Mouse (Mus musculus): ENCODE results near the gene Glb1l. TPM values are rescaled to one million over a fixed set of nuclear protein-coding genes. Genes with fewer than 3 reads are reported as not detected.
"Not testable (repeated sequence)": the region's sequence is repeated elsewhere in the genome, so short reads cannot be mapped to it uniquely, and the experiment has no call there.

Gene Glb1l
- total RNA-seq, 1 experiment from 2014 or later, result 9.2 TPM

DNA sequence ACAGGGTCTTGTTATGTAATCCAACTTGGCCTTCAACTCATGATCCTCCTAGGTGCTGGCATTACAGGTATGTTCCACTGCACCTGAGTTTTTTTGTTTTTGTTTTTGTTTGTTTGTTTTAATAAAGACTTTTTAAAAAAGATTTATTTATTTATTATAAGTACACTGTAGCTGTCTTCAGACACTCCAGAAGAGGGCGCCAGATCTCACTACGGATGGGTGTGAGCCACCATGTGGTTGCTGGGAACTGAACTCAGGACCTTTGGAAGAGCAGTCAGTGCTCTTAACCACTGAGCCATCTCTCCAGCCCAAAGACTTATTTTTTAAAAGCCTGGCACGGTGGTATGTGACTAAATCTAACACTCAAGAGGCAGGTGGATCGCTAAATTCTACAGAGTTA, 21.9 kb upstream of the Glb1l start:
- not testable (repeated sequence) for ATAC-seq (replicated peaks; ENCODE audit: insufficient number of reproducible peaks, low FRiP score, low TSS enrichment, poor library complexity, severe bottlenecking)

DNA sequence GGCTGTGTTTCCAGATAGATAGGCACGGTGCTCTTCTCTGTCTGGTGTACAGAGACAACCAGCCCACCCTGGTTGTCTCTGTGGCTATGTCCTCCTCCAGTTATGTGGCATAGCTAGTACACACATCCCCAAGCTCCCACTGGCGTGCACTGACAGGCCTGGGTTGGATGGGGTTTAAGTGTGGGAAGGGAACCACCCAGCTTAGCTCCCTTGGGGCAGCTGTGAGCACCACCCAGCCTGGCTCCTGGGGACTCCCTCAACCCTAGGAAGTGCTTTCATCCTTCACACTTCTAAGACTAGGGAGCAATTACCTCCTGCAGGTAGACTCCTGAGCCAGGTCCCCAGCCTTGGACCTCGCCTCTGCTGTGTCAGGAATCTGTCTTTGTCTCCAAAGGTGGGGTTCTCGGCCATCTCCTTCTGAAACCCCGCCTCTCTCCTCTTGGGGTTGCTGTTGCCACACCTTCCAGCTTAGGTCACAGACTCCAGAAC, 21.1 kb upstream of the Glb1l start, which contains the start of gene A630095N17Rik:
Gene A630095N17Rik (minus strand): TSS at position 439 of the 489 bp plus-strand sequence.
- no peak for ATAC-seq (replicated peaks; ENCODE audit: insufficient number of reproducible peaks, low FRiP score, low TSS enrichment, poor library complexity, severe bottlenecking)

DNA sequence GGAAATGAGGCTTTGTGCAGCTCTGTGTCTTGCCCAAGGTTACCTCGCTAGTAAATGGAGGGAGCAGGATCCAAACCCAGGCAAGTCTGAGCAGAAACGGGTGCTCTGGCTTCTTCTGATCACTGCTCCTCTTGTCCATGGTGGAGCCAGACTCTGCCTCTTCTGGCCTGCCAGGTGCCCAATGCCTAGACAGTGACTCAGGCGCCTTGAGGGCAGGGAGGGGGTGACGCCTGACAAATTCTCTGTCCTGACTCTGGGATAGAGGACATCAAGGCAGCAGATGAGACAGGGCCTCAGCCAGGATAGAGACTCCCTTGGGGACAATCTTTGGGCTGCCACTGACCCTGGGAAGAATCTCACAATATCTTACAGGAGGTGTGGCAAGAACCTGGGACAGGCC, 20.6 kb upstream of the Glb1l start:
- no peak for ATAC-seq (replicated peaks; ENCODE audit: insufficient number of reproducible peaks, low FRiP score, low TSS enrichment, poor library complexity, severe bottlenecking)

DNA sequence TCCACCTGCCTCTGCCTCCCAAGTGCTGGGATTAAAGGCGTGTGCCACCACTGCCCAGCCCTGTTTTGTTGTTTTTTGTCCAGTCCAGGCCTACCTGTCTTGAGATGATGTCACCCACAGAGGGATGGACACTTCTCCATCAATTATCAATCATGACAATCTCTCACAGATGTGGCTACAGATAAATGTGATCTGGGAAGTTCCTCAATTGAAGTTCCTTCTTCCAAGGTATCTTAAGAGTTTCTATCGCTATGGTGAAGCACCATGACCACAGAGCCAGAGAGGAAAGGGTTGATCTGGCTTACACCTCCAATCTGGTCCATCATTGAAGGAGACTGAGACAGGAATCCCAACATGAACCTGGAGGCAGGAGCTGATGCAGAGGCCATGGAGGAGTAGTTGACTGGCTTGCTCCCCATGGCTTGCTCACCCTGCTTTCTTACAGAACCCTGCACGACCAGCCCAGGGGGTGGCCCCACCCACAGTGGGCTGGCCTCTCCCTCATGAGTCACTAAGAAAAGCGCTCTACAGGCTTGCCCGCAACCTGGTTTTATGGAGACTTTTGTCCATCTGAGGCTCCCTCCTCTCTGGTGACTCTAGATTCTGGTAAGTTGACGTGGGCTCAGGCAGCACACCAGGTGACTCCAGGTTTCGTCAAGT, 19.9 kb upstream of the Glb1l start:
- 0 out of 2 replicates have a peak, but pooled peaks have one; percentile 7 for ATAC-seq (replicated peaks; ENCODE audit: insufficient number of reproducible peaks, low FRiP score, low TSS enrichment, poor library complexity, severe bottlenecking)

DNA sequence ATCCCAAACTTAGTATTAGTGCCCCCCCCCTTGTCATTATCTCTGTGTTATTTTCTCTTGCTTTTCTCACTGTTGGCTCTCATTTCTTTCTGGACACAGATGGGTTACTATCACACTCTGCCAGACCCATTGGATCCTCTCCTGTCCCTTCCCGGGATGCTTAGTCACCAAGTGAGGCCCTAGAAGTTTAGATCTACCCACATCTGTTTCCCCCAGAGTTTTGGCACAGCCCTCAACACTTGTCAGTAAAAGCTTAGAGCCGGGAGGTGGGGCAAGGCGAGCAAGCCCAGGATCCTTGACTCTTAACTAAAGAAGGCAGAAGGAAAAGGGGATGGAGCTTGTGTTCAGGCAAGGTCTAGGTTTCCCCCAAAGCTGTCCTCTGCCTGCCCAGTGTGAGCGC, 18.5 kb upstream of the Glb1l start:
- ATAC-seq (replicated peaks; ENCODE audit: insufficient number of reproducible peaks, low FRiP score, low TSS enrichment, poor library complexity, severe bottlenecking), result no peak

DNA sequence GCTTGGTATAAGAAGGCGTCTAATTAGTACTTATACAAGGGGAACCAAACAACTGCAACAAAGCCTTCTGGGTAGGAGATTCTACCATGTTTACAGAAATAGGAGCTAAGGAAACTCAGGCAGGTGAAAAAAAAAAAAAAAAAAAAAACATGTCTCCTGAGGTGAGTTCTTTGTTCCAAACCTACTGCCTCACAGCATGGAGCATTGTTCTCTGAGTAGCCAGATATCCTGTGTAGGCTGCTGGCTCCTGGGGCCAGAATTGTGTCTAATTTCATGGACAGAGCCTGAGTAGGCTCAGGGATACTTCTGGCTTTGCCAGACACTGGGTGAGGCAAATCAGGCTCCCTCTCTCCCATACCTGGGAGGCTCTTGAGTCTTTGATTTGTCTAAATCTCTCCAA, 17.0 kb upstream of the Glb1l start:
- ATAC-seq (replicated peaks; ENCODE audit: insufficient number of reproducible peaks, low FRiP score, low TSS enrichment, poor library complexity, severe bottlenecking), result no peak

DNA sequence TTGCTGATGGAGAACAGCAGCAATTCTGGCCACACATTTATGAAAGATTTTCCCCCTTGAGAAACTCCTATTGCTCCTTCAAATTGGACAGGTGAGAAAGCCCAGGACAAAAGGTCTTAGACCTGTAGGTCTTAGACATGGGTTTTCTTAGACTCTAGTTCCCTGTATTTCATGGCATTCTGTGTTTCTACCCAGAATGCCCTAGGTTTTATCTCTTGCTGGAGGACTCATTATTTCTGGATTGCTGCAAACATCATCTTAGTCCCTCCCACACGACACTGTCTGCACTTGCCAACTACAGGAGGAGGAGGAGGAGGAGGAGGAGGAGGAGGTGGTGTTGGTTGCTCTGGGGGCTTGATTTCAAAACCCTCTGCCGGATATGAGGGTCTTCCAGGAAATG, 15.5 kb upstream of the Glb1l start:
- ATAC-seq (replicated peaks; ENCODE audit: insufficient number of reproducible peaks, low FRiP score, low TSS enrichment, poor library complexity, severe bottlenecking), result no peak

DNA sequence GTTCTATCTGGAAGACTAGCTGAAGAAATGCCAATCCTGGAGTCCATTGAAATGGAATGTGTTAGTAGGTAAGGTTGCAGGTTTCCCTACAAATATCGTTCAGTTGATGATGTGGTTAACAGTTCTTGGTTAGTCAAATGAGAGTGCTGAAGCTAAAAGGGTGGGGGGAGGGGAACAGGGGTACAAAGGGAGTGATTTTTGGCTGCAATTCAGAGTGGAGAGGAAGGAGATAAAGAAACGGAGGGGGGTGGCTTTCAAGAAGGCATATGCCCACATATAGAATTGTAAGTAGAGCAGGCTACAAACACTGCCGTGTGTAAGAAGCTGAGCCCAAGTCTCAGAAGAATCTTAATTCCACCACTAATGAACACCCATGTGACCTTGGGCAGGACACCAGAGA, 14.9 kb upstream of the Glb1l start:
- ATAC-seq (replicated peaks; ENCODE audit: insufficient number of reproducible peaks, low FRiP score, low TSS enrichment, poor library complexity, severe bottlenecking), result no peak

DNA sequence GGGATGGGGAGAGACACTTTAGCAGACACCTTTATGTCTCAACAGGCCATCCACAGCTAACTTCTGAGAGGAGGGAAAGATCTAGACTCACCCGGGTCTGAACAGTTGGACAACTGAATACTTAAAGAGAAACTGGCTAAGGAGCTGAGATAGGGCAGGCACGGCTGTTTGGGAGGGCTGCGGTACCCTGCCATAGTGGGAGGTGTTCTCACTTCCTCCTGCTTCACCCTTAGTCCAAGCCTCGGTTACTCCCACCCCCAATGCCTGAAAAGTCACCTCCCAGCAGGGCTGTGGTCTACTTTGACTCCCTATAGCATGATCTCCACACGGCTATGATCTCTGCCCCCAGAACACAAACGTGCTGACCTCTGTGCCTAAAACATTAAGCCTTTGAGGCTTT, 12.9 kb upstream of the Glb1l start:
- ATAC-seq (replicated peaks; ENCODE audit: insufficient number of reproducible peaks, low FRiP score, low TSS enrichment, poor library complexity, severe bottlenecking), result no peak

DNA sequence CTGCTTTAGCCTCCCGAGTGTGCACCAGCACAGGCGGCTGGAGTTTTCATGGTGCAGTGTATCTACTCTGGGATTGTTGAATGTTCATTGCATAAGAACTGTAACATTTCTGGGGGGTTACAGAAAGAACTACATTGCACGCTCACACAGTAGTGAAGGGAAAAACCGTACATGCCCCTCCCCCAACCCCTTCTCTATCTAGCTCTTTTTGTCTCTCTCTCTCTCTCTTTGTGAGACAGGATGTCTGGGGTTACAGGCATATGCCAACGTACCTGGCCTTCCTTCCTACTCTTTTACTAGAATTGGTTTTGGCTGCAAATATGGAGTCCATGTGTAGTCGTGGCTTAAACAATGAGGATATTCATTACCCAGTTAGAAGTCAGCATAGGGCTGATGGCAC, 12.3 kb upstream of the Glb1l start:
- ATAC-seq (replicated peaks; ENCODE audit: insufficient number of reproducible peaks, low FRiP score, low TSS enrichment, poor library complexity, severe bottlenecking), result no peak

DNA sequence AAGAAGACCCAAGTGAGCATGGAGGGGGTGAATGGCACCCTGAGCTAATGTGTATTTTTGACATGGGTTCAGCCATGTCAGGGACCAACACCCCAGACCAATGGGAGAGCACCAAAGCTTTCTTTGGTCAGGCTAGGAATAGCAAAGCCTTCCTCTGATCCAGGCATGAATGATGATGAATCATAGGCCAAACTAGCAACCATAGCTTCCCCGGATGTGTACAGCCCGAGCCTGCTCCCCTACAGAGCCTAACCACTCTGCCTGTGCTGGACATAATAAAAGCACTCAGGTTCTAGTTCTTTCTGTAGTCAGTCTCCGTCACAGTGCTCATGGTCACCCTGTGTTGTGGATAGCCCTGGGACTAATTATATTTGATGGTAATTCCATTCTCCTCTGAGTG, 10.9 kb upstream of the Glb1l start:
- ATAC-seq (replicated peaks; ENCODE audit: insufficient number of reproducible peaks, low FRiP score, low TSS enrichment, poor library complexity, severe bottlenecking), result no peak

DNA sequence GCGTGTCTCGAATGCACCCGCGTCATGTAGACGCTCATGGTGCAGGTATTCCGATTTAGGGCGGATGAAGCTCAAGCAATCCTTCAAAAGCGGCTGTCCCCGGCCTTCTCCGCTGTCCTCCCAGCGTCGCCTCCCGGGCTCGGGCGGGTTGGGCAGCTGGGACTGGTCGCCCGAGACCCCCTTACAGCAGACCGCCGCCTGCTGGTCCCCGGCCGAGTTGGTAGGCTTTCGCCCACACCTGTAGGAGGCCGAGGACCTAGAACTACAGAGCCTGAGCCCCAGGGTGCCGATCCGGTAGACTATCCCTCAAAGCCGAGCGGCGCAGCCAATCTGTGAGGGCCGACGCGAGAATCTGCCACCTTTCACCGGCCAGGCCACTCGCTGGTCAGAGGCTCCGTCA, 8.9 kb upstream of the Glb1l start, which contains the start of gene Tuba4a:
Gene Tuba4a (minus strand): TSS at position 335 of the 400 bp plus-strand sequence.
- ATAC-seq (replicated peaks; ENCODE audit: insufficient number of reproducible peaks, low FRiP score, low TSS enrichment, poor library complexity, severe bottlenecking), result peak; percentile 4; the same call in 1 of the 2 replicates

DNA sequence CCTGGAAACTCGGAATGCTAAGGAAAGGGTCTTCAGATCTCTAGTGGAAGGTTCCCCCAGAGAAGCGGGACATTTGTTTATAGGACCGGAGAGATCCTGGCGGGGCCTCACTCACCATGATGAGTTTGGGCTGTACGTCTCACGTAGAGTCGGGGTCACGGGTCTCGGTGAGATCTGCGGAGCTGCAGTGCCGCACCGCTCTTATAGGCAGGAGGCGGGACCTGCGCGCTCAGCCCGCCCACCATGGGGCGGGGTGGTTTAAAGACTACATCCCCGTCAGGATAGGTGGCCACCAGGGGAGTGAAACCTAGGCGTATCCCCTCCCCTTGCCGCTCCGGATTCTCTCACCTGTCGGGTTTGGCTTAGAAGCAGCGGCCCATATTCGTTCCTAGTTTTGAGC, 8.5 kb upstream of the Glb1l start:
- ATAC-seq (replicated peaks; ENCODE audit: insufficient number of reproducible peaks, low FRiP score, low TSS enrichment, poor library complexity, severe bottlenecking), result peak; percentile 85

DNA sequence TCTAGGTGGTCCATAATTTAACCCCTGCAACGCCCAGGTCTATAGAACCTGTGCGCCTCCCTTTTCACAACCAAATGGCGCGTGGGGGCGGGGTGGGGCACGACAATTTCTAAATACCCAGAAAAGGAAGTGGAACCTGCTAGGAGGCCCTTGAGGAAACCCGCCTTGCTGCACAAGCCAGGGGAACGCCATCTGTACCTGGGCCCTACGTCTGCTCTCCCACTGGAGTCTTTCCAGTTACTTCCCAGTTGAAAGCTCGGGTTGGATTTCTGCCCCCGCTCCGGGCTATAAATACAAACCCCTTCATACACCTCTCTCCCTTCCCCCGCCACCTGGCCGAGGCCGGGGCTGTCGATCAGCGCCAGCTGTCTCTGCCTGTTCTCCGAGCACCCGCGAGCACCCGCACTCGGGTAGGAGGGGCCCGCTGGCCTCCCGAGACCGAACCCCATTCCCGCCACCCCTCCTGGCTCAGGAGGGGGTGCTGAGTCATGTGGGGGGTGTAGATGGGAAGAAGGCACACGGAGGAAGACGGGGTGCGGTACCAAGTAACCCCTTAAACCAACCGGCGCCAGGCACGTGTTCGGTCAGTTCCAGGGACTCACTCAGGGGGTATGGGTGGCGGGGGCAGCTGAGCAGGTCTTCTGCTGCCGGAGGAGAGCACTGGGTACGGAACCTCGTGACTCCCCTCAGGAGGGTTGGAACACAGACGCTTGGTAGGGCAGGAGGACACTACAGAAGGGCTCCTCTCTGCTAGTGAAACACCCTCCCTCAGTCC, 7.8 kb upstream of the Glb1l start:
- peak; percentile 4; the same call in 1 of the 2 replicates for ATAC-seq (replicated peaks; ENCODE audit: insufficient number of reproducible peaks, low FRiP score, low TSS enrichment, poor library complexity, severe bottlenecking)

DNA sequence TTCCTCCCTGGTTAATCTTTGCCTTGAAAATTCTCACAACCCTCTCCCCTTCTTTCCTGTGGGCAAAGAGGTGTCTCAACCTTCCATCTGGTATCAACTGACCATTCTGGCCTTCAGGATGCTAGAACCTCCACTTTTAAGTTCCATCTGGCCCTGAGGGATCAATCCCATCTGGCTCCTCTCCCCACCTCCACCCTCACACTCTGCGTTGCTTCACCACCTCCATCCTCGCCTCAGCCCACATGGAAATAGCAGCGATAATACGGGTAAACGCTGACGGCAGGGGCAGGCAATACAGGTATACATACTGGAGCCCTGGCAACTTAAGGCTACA, 7.2 kb upstream of the Glb1l start:
- no peak for ATAC-seq (replicated peaks; ENCODE audit: insufficient number of reproducible peaks, low FRiP score, low TSS enrichment, poor library complexity, severe bottlenecking)

DNA sequence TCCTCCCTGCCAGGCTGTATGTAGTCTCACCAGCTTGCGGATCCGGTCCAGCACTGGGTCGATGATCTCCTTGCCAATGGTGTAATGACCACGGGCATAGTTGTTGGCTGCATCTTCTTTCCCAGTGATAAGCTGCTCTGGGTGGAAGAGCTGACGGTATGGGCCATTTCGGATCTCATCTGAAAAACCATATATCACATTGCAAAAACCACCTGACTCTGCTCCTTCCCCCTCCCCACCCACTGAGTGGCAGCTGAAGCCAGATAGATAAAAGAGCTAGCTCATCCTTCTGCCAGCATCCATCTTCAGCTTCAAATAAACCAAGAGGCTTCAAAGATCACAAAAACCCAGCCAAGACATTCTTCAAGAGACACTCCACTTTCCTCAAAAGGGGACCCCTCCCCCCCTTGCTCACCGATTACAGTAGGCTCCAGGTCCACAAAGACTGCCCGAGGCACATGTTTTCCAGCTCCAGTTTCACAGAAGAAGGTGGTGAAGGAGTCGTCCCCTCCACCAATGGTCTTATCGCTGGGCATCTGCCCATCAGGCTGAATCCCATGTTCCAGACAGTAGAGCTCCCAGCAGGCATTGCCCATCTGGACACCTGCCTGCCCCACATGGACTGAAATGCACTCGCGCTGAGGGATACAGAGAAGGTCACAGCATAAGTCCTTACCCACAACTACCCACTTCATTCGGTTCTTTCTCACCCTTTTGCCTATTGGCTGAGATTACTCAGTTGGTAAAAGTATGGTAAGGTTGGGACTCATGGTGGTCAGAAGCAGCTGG, 6.4 kb upstream of the Glb1l start:
- ATAC-seq (replicated peaks; ENCODE audit: insufficient number of reproducible peaks, low FRiP score, low TSS enrichment, poor library complexity, severe bottlenecking), result no peak

DNA sequence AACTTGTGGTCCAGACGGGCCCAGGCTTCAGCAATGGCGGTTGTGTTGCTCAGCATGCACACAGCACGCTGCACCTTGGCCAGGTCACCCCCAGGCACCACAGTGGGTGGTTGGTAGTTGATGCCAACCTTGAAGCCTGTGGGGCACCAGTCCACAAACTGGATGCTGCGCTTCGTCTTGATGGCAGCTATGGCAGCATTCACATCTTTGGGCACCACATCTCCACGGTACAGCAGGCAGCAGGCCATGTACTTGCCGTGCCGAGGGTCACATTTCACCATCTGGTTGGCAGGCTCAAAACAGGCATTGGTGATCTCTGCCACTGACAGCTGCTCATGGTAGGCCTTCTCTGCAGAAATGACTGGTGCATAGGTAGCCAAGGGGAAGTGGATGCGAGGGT, 5.2 kb upstream of the Glb1l start:
- no peak for ATAC-seq (replicated peaks; ENCODE audit: insufficient number of reproducible peaks, low FRiP score, low TSS enrichment, poor library complexity, severe bottlenecking)

DNA sequence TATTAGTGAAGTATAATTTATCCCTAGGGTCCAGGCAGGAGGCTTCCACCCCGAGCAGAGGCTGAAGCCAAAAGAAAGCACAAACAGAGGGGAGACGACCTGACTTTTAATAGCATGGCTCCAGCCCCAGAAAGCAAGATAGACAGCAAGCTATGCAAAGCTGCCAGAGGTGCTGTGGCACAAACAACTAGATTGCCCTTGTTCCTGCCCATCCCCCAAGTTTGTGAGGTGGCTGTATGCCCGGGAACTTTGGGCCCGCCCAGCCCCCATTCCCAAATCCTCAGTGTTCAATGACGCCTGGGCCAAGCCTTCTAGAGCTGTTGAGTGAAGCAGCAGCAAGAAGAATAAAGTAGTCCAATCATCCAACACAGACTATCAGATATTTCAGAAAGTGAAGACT, 4.3 kb upstream of the Glb1l start:
- ATAC-seq (replicated peaks; ENCODE audit: insufficient number of reproducible peaks, low FRiP score, low TSS enrichment, poor library complexity, severe bottlenecking), result no peak

DNA sequence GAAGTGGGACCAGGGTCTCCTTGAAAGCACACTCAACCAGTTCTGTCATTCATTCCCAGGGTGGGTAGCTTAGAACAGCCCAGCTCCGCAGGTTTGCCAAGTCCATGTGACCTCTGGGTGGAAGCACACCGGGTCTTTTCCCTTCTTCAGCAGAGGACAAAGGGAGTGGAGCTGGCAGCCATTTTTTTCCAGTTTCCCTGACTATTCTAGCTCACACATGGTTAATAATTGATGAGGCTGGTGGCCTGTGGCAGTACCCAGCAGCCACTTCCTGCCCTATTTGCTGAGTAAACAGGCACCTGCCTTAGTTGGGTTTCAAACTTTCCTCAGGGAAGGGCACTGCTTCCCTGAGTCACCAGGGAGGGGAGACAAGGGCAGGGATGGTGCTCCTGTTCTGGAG, 3.8 kb upstream of the Glb1l start:
- no peak for ATAC-seq (replicated peaks; ENCODE audit: insufficient number of reproducible peaks, low FRiP score, low TSS enrichment, poor library complexity, severe bottlenecking)
